Mouse (Mus musculus): ENCODE measurements around the gene Rab29. TPM values are rescaled to one million over a fixed set of nuclear protein-coding genes. Genes with fewer than 3 reads are reported as not detected.

The Rab29 gene
- polyA plus RNA-seq, 1 experiment from 2014 or later, result 11.6 TPM

DNA sequence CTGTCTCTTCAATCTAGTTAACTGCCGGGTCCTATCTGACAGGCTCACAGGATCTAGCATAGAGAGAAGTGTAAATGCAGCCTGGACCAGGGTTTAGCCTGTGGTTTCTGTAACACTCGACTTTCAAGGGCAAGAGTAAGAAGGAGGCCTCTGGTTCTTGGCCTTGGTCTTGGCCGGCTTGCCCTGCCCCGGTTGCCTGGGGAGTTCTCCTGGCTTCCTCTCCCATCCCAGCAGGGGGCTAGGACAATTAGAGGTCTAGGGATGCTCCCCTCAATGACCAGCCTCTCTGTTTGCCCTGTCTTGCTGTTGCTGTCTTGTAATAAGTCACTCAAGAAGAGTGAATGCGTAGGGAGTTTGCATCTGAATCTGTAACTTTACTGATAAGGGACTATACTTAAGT is 37.7 kb upstream of the Rab29 start:
- 44% methylated on average over 5 of the region's 5 CpGs for WGBS (ENCODE audit: insufficient replicate concordance)
- Histone ChIP-seq H3K9ac (peak overlapping the region; percentile 24; the same call in 1 of the 2 replicates), H3K4me2 (peak overlapping the region; percentile 94), H3K36me3 (peaks cover 3% of the 10 kb centered on the region; the same call in 1 of the 2 replicates), H3K9me3 (replicated peaks) (no peaks in the 10 kb centered on the region), H3K27ac (no peak overlapping the region), H3K4me3 (peak overlapping the region; percentile 79; the same call in 1 of the 2 replicates), H3K4me1 (peaks cover 20% of the 10 kb centered on the region), H3K27me3 (replicated peaks) (no peaks in the 10 kb centered on the region)
- no peak for ATAC-seq

DNA sequence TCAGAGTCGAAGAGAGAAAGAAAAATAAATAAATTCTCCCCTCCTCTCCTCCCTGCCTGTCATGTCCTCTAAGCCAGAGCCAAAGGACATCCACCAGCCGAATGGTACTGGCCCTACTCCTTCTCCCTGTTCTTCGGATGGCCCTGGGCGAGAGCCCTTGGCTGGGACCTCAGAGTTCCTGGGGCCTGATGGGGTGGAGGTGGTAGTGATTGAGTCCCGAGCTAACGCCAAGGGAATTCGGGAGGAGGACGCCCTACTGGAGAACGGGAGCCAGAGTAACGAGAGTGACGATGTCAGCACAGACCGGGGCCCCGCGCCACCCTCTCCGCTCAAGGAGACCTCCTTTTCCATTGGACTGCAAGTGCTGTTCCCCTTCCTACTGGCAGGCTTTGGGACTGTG is 36.5 kb upstream of the Rab29 start:
- H3K4me2 ChIP-seq, result no peak overlapping the region
- peaks cover 20% of the 10 kb centered on the region for H3K4me1 ChIP-seq
- H3K9me3 ChIP-seq (replicated peaks), result no peaks in the 10 kb centered on the region
- no peak overlapping the region for H3K27ac ChIP-seq
- H3K27me3 ChIP-seq (replicated peaks), result no peaks in the 10 kb centered on the region
- 84% methylated on average over 15 of the region's 15 CpGs for whole genome bisulfite sequencing (ENCODE audit: insufficient replicate concordance)
- no peak for ATAC-seq
- no peak overlapping the region for H3K9ac ChIP-seq
- H3K4me3 ChIP-seq, result no peak overlapping the region
- peaks cover 3% of the 10 kb centered on the region; the same call in 1 of the 2 replicates for H3K36me3 ChIP-seq

DNA sequence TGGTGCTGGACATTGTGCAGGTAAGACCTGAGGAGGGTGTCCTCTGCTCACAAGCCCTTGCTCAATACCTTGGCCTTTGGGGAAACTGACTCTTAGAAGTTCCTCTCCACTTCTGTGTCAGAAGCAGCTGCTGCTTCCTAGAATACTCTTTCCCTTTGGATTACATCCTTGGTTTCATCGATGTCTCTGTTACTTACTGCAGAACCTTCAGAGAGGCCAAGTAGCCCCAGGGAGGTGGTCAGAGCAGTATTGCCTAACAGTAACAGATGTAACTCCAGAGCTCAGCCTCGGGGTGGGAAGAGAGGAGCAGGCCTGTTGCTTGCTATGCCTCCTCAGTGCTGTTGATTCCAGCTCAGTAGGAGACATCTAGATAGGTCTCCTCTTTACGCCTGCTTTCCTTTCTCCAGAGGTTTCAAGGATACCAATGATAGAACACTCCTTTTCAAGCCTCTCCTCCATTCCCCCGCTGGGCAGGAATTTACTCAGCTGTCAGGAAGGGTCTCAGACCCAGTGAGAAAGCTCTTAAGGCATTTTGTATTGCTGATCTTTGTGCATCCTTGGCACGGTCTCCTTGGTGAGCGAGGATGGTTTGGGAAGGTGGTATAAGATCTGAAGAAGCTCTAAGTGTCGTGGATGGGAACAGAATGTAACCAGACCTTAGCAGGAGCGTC is 35.9 kb upstream of the Rab29 start:
- Histone ChIP-seq H3K4me2 (no peak overlapping the region), H3K27me3 (replicated peaks) (no peaks in the 10 kb centered on the region), H3K4me1 (peaks cover 20% of the 10 kb centered on the region), H3K9me3 (replicated peaks) (no peaks in the 10 kb centered on the region), H3K27ac (no peak overlapping the region), H3K9ac (no peak overlapping the region), H3K4me3 (no peak overlapping the region), H3K36me3 (peaks cover 3% of the 10 kb centered on the region; the same call in 1 of the 2 replicates)
- ATAC-seq, result no peak
- 74% methylated on average over 8 of the region's 8 CpGs for WGBS (ENCODE audit: insufficient replicate concordance)

DNA sequence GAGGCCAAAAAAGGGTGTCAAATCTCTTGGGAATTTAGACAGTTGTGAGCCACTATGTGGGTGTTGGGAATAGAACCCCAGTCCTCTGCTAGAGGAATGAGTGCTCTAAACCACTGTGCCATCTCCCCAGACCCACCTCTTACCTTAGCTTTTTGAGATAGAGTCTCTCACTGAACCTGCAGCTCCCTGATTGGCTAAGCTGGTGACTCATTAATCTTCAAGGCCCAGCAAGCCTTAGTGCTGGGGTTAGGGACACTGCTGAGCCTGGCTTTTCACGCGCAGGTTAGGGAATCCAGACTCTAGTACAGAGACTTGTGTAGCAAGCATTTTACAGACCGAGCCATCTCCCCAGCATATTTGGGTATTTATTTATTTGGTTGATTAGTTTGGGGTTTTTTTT is 30.0 kb upstream of the Rab29 start:
- Histone ChIP-seq H3K4me1 (no peaks in the 10 kb centered on the region), H3K27me3 (replicated peaks) (no peaks in the 10 kb centered on the region), H3K4me3 (no peak overlapping the region), H3K36me3 (peaks cover 21% of the 10 kb centered on the region), H3K9me3 (replicated peaks) (no peaks in the 10 kb centered on the region), H3K9ac (no peak overlapping the region), H3K27ac (no peak overlapping the region), H3K4me2 (no peak overlapping the region)
- 82% methylated on average over 3 of the region's 3 CpGs for WGBS (ENCODE audit: insufficient replicate concordance)
- no peak for ATAC-seq

DNA sequence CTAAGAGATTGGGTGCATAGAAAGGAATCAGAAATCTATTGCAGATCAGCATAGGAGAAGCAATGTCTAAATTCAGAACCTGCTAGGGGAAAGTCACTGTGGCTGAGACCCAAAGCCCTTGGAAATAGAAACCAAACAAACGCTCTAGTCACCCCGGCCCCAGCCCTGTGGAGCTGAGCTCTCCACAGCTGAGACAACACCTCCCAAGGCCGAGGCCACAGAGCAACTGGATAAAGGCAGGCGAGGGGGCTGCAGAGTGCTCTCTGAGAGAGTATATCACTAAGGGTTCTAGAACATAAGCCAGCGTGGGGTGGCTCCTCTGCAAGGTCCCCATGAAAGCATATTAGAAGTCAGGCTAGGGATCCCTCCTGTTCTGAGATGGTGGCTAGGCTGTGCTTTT is 28.5 kb upstream of the Rab29 start:
- Histone ChIP-seq H3K4me2 (no peak overlapping the region), H3K36me3 (peaks cover 36% of the 10 kb centered on the region), H3K9ac (no peak overlapping the region), H3K4me1 (no peaks in the 10 kb centered on the region), H3K27ac (no peak overlapping the region), H3K4me3 (no peak overlapping the region), H3K9me3 (replicated peaks) (no peaks in the 10 kb centered on the region), H3K27me3 (replicated peaks) (no peaks in the 10 kb centered on the region)
- ATAC-seq, result no peak
- 69% methylated on average over 5 of the region's 5 CpGs for WGBS (ENCODE audit: insufficient replicate concordance)

DNA sequence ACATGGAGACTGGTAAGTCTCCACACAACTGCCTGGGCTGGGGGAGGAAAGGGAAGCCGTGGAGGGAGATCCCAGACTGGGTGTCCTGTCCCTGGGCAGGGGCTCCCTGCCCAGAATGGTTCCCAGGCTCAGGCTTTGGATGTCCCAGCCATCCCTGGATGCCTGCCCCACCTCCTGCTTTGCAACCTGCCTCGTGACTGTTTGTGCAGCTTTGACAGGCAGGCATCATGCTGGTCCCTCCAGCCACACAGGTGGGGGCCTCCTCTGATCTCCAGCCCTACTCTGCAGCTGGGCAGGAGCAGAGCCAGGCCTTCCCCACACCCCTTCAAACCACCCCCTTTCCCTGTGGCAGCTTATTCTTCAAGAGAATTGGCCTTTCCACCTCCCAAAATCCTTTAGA is 27.7 kb upstream of the Rab29 start:
- no peaks in the 10 kb centered on the region for H3K9me3 ChIP-seq (replicated peaks)
- no peaks in the 10 kb centered on the region for H3K27me3 ChIP-seq (replicated peaks)
- no peak overlapping the region for H3K4me3 ChIP-seq
- H3K27ac ChIP-seq, result no peak overlapping the region
- 50% methylated on average over 2 of the region's 2 CpGs for WGBS (ENCODE audit: insufficient replicate concordance)
- H3K4me2 ChIP-seq, result no peak overlapping the region
- no peaks in the 10 kb centered on the region for H3K4me1 ChIP-seq
- no peak overlapping the region for H3K9ac ChIP-seq
- H3K36me3 ChIP-seq, result peaks cover 43% of the 10 kb centered on the region
- no peak for ATAC-seq

DNA sequence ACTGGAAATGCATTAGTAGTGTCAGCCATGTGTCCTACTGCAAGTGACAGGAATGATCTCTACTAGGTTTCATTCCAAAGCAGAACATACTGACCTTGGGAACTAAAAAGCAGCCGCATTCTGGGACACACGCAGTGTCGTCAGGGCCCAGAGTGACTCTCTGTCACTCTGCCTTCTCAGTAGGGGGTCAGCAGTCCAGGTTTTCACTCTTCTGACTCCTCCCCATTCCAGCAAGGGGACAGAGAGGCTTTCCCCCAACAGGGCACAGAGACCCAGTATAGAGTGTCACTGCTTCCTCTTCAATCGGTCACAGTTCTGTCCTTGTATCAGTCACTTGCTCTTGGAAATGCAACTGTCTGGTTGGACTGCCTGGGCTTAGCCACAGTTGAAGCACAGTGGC is 24.8 kb upstream of the Rab29 start:
- H3K4me1 ChIP-seq, result no peaks in the 10 kb centered on the region
- H3K4me3 ChIP-seq, result no peak overlapping the region
- no peak for ATAC-seq
- peaks cover 57% of the 10 kb centered on the region for H3K36me3 ChIP-seq
- H3K27ac ChIP-seq, result no peak overlapping the region
- WGBS (ENCODE audit: insufficient replicate concordance), result 84% methylated on average over 4 of the region's 4 CpGs
- no peak overlapping the region for H3K9ac ChIP-seq
- H3K27me3 ChIP-seq (replicated peaks), result no peaks in the 10 kb centered on the region
- H3K9me3 ChIP-seq (replicated peaks), result no peaks in the 10 kb centered on the region
- H3K4me2 ChIP-seq, result no peak overlapping the region

DNA sequence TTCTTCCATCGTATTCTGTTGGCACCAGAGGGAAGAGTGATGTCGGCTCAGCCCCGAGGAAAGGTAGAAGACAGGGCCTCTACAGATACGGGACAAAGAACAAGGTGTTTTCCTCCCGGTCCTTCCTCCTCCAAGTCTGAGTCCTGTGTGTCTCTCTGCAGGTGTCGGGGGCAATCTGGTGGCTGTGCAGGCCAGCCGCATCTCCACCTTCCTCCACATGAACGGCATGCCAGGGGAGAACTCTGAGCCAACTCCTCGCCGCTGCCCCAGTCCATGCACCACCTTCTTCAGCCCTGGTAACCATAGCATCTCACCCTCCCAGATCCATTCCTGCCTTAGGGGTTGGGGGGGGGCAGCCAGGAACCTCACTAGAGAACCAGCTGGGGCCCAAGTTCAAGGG is 23.3 kb upstream of the Rab29 start:
- no peak for ATAC-seq
- Histone ChIP-seq H3K27ac (no peak overlapping the region), H3K36me3 (peaks cover 60% of the 10 kb centered on the region), H3K27me3 (replicated peaks) (no peaks in the 10 kb centered on the region), H3K4me3 (no peak overlapping the region), H3K4me1 (no peaks in the 10 kb centered on the region), H3K9me3 (replicated peaks) (no peaks in the 10 kb centered on the region), H3K4me2 (no peak overlapping the region), H3K9ac (no peak overlapping the region)
- 86% methylated on average over 10 of the region's 10 CpGs for WGBS (ENCODE audit: insufficient replicate concordance)

DNA sequence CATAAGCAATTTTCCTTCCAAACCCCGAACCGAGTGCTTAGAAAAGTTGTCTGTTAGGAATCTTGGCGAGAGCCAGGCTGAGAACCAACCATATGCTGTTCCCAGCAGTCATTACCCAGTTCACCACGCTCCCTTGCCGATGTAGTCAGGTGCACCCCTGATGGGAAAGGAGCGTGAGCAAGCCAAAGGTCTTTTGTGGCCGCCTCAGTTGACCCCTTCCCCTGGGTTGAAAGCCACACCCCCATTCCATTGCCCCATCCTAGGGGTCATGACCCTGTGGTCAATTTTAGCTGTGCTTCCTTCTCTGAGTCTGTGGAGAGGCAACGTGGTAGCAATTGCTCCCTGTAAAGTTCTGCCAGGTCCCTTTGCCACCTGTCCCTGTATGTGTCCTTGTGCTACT is 22.1 kb upstream of the Rab29 start:
- ATAC-seq, result peak; percentile 39; the same call in 1 of the 2 replicates
- WGBS (ENCODE audit: insufficient replicate concordance), result 75% methylated on average over 8 of the region's 8 CpGs
- H3K4me3 ChIP-seq, result no peak overlapping the region

DNA sequence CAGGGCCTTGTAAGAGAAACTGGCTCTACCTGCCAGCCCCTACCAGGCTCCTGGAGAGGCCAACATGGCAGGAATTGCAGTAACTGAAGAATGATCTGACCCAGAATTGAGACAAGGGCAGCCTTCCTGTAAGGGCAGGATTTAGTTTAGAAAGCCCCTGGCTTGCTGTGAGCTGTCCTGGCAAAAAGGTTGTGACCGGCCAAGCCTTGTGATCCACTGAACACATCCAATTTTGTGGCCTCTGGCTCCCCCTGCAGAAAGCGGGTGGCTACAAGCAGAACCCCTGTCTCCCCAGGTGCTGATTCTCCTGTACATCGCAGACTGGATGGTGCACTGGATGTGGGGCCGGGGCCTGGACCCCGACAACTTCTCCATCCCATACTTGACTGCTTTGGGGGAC is 20.8 kb upstream of the Rab29 start:
- no peaks in the 10 kb centered on the region for H3K4me1 ChIP-seq
- WGBS (ENCODE audit: insufficient replicate concordance), result 66% methylated on average over 5 of the region's 5 CpGs
- no peak overlapping the region for H3K4me2 ChIP-seq
- no peaks in the 10 kb centered on the region for H3K9me3 ChIP-seq (replicated peaks)
- H3K27me3 ChIP-seq (replicated peaks), result no peaks in the 10 kb centered on the region
- H3K27ac ChIP-seq, result no peak overlapping the region
- H3K9ac ChIP-seq, result no peak overlapping the region
- peaks cover 47% of the 10 kb centered on the region for H3K36me3 ChIP-seq
- H3K4me3 ChIP-seq, result no peak overlapping the region
- no peak for ATAC-seq

More for the DNA sequence above, 22.1 kb upstream of the Rab29 start:
- H3K27ac ChIP-seq, result no peak overlapping the region
- no peak overlapping the region for H3K4me2 ChIP-seq
- H3K4me1 ChIP-seq, result no peaks in the 10 kb centered on the region
- H3K9me3 ChIP-seq (replicated peaks), result no peaks in the 10 kb centered on the region
- peaks cover 60% of the 10 kb centered on the region for H3K36me3 ChIP-seq
- no peaks in the 10 kb centered on the region for H3K27me3 ChIP-seq (replicated peaks)
- no peak overlapping the region for H3K9ac ChIP-seq

DNA sequence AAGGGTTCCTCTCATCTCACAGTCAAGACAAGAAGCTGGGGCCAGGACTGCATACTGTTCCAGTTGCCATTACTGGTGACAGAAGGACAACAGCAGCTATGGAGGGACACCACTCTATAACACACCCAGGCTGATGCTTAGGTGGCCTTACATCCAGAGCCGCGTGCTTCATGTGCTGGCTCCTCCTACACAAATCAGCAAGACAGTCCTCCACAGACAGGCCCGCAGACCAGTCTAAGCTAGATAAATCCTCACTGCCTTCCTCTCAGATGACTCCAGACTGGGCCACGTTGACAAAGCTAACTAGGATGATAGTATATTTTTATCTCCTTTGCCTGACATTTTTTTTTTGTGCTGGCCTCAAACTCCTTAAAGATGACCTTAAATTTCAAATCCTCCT is 5.2 kb upstream of the Rab29 start:
- 61% methylated on average over 4 of the region's 4 CpGs for WGBS (ENCODE audit: insufficient replicate concordance)
- 0 out of 2 replicates have a peak, but pooled peaks cover 2% of the 10 kb centered on the region for H3K4me1 ChIP-seq

DNA sequence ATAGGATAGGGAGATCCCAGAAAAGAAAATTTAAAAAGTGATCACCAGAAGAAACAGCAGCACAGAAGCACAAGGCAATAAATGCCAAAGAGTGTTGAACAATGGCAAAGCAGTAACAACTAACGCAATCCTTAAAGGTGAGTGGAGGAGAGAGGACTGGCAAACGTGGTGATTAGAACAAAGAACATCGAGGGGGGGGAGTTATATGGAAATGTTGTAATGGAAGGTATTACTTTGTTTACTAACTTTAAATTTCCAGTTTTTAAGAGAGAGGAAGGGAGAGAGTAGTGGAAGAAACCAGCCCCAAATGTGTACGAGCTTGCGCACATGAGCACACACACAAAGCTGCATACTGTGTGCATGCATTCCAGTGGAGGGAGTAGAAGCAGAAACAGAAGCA is 1.4 kb upstream of the Rab29 start:
- no peak for ATAC-seq
- Histone ChIP-seq H3K4me1 (peaks cover 12% of the 10 kb centered on the region), H3K9me3 (replicated peaks) (no peaks in the 10 kb centered on the region), H3K4me3 (no peak overlapping the region), H3K27me3 (replicated peaks) (no peaks in the 10 kb centered on the region), H3K27ac (no peak overlapping the region), H3K9ac (no peak overlapping the region), H3K36me3 (no peaks in the 10 kb centered on the region), H3K4me2 (no peak overlapping the region)
- 77% methylated on average over 5 of the region's 5 CpGs for WGBS (ENCODE audit: insufficient replicate concordance)

More for the DNA sequence above, 5.2 kb upstream of the Rab29 start:
- Histone ChIP-seq H3K9me3 (replicated peaks) (no peaks in the 10 kb centered on the region), H3K27me3 (replicated peaks) (no peaks in the 10 kb centered on the region), H3K9ac (no peak overlapping the region), H3K4me2 (no peak overlapping the region), H3K4me3 (no peak overlapping the region), H3K27ac (no peak overlapping the region), H3K36me3 (no peaks in the 10 kb centered on the region)
- ATAC-seq, result no peak
